Mouse (Mus musculus) c-Kit-negative CD71-positive TER-119-positive erythroid progenitor cells, embryonic 14.5 days (primary cell): ENCODE measurements around the gene Uspl1.
A peak's percentile ranks its signal among the peaks of the same experiment; 100 is the strongest.
"Not testable (repeated sequence)": the region's sequence is repeated elsewhere in the genome, so short reads cannot be mapped to it uniquely, and the experiment has no call there.

ENCODE experiments used
- DNase-seq: peaks from one replicate; pipeline ENCODE4 v3.0.0-alpha.2; 2013; ENCODE audit warnings: low read depth, low spot score

Uspl1 gene

GRCm38 (mm10) chr5:149184104-149184843 is at the start of gene Uspl1, which contains the start of gene Hmgb1:
TSS of gene Uspl1 (plus strand) at chr5:149184350.
TSS of gene Hmgb1 (minus strand) at chr5:149184489.
- peak; percentile 97 for DNase-seq

- no peak for DNase-seq
Measured at GRCm38 (mm10) chr5:149134751-149135454, 49.2 kb upstream of the Uspl1 start.

GRCm38 (mm10) chr5:149135455-149136354 is 48.4 kb upstream of the Uspl1 start:
- DNase-seq = no peak

GRCm38 (mm10) chr5:149136933-149137365 is 47.2 kb upstream of the Uspl1 start:
- DNase-seq = peak; percentile 79

- DNase-seq = no peak
Measured at GRCm38 (mm10) chr5:149137447-149137846, 46.7 kb upstream of the Uspl1 start.

GRCm38 (mm10) chr5:149138087-149138486 is 46.1 kb upstream of the Uspl1 start:
- DNase-seq = not testable (repeated sequence)

- no peak for DNase-seq
Measured at GRCm38 (mm10) chr5:149140336-149140735, 43.8 kb upstream of the Uspl1 start.

GRCm38 (mm10) chr5:149141155-149141554 is 43.0 kb upstream of the Uspl1 start:
- DNase-seq = not testable (repeated sequence)

- DNase-seq = no peak
Measured at GRCm38 (mm10) chr5:149143766-149144375, 40.3 kb upstream of the Uspl1 start.

GRCm38 (mm10) chr5:149146691-149147090 is 37.5 kb upstream of the Uspl1 start:
- no peak for DNase-seq

GRCm38 (mm10) chr5:149147386-149148000 is 36.7 kb upstream of the Uspl1 start:
- no peak for DNase-seq

- no peak for DNase-seq
Measured at GRCm38 (mm10) chr5:149150882-149151281, 33.3 kb upstream of the Uspl1 start.

GRCm38 (mm10) chr5:149152063-149152773 is 31.9 kb upstream of the Uspl1 start:
- no peak for DNase-seq

- no peak for DNase-seq
Measured at GRCm38 (mm10) chr5:149152774-149153155, 31.4 kb upstream of the Uspl1 start.

- DNase-seq = no peak
Measured at GRCm38 (mm10) chr5:149156886-149157563, 27.1 kb upstream of the Uspl1 start.

GRCm38 (mm10) chr5:149159021-149159420 is 25.1 kb upstream of the Uspl1 start:
- no peak for DNase-seq

- DNase-seq = no peak
Measured at GRCm38 (mm10) chr5:149160469-149160868, 23.7 kb upstream of the Uspl1 start.

GRCm38 (mm10) chr5:149162890-149163289 is 21.3 kb upstream of the Uspl1 start:
- no peak for DNase-seq

GRCm38 (mm10) chr5:149164881-149165280 is 19.3 kb upstream of the Uspl1 start:
- DNase-seq = no peak

GRCm38 (mm10) chr5:149166011-149166410 is 18.1 kb upstream of the Uspl1 start:
- no peak for DNase-seq
